Mouse (Mus musculus): ENCODE data around the gene Fam227b.
A peak's percentile ranks its signal among the peaks of the same experiment; 100 is the strongest.

Gene Fam227b

DNA sequence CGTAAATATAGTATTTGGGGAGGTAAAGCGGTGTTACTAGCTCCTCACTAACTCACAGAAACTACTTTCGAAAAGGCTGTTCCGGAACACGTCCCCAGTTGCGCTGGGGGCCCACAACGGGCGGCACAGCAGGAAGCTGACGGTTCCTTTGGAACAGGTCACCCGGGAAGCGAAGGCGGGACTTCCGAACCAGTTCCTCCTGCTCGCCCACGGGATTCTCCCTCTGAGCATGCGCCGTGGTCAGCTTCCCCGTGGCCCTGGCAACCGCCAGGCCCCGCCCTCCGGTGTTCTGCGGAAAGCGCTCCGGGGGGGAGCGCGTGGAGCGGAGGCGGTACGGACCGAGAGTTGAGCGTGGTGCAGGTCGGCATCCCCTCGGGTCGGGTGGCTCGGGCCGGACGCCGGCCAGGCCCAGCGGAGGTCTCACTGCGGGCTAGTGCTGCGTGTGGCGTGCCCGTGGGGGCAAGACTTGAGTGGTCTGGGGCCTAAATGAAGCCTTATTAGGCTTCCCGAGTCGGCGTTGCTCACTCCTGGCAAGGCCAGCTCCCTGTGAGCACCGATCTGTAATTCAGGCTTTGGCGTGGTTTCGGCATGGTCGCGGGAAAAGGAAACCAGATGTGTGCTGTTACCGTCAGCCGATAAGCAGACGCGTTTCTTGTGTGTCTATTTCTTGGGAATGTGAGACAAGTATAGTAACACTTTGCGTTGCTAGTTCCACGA lies at the start of gene Fam227b, which contains the start of gene Dtwd1:
TSS of gene Fam227b (minus strand) at position 150 of the 717 bp plus-strand sequence.
TSS of gene Dtwd1 (plus strand) at position 287 of the 717 bp plus-strand sequence.
- DNase-seq (ENCODE audit: low read depth, low spot score), result peak; percentile 96

DNA sequence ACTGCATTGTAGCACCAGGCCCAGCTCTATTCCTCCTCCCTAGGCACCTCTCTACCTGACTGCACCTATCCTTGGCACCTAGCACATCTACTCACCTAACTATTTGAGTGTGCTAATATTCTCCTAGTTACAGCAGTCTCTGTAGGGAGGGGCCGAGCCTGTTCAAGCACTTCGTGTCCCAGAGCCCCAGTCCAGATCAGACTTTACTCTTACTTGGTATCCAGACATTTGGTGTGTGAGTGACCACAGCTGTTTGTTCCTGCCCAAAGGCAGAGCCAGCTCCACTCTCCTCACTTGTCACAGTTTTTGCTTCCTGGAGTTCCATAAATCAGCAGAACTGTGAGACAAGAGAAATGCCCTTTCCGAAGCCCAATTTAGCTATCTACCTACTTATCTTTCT lies 47.2 kb upstream of the Fam227b start:
- no peak for DNase-seq (ENCODE audit: low read depth, low spot score)

DNA sequence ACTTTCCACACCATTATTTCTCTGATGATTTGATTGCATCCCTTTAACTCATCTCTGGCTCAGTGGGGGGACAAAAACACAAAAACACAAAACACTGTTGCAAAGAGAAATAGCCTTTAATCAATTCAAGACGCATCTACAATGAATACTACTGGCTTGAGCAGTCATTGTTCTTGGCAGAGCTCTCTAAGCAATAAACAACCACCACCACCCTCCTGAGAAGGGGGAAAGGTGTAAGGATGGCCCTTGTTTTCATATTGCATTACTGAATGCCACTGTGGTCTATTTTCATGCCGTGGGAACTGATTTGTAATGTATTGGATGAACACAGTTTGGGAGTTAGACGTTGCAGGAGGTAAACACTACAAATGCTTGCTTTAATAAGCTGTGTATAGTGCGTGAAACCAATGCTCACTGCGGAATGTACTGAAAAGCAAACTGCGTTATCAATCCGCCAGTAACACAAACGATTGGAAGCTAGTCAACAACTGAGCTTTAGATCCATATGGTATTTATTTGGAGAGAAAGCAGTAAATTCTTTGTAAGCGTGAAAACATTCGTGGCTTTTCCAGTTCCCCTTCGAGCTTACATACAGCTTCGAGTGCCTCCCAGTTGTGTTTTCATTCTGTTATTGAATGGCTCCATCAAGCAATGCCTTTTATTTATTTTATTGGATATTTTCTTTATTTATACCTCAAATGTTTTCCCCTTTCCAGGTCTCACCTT lies 44.0 kb upstream of the Fam227b start:
- DNase-seq (ENCODE audit: low read depth, low spot score), result no peak

DNA sequence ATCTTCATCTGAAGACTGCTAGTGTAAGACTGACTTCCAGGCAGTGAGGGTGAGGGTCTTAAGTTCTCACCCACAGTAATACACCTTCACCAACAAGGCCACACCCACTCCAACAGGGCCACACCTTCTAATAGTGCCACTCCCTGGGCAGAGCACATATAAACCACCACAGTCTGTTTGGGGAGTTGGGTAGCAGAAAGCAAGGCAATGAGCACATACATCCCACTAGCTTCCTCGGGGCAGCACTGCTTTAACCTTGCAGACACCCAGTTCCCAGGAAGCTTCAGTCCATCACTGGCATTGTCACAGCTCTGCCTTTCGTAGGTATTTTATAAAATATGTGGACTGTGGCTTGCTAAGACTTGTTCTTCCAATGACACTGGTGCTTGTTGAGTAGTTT lies 40.3 kb upstream of the Fam227b start:
- DNase-seq (ENCODE audit: low read depth, low spot score), result no peak

DNA sequence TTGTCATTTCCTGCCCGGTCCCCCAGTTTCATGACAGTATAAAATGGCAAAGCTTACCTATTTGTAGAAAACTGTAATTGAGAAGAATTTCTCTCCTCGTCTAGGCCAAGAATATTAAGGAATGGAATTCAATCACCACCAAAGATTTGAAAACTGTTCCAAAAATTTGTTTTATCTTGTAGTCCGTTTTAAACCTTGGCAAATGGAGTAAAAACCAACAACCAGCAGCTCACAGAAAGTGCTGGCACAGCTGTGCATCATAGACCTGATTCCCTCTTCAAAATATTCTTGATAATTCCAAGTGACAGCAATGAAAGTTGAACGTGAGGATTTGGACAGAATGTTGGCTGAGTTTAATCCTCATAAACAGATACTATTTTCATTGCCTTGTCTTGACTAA lies 39.5 kb upstream of the Fam227b start:
- no peak for DNase-seq (ENCODE audit: low read depth, low spot score)

DNA sequence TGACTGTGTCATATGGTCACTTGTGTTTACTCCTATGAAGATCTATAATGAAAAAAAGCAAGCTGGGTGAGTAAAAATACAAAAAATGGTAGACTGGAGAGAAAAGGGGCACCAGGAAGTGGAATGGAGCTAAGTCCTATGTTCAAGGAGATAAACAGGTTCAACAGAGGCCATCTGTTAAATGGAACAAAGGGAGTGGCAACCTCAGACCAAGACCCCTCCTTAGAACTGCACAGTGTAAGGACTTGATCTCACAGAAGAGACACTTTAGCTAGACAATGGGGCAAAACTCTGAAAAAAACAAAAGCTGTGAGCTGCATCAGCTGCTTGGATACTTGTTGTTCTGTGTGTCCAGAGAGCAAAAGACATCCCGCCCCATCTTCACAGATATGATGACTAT lies 19.6 kb upstream of the Fam227b start:
- DNase-seq (ENCODE audit: low read depth, low spot score), result no peak

DNA sequence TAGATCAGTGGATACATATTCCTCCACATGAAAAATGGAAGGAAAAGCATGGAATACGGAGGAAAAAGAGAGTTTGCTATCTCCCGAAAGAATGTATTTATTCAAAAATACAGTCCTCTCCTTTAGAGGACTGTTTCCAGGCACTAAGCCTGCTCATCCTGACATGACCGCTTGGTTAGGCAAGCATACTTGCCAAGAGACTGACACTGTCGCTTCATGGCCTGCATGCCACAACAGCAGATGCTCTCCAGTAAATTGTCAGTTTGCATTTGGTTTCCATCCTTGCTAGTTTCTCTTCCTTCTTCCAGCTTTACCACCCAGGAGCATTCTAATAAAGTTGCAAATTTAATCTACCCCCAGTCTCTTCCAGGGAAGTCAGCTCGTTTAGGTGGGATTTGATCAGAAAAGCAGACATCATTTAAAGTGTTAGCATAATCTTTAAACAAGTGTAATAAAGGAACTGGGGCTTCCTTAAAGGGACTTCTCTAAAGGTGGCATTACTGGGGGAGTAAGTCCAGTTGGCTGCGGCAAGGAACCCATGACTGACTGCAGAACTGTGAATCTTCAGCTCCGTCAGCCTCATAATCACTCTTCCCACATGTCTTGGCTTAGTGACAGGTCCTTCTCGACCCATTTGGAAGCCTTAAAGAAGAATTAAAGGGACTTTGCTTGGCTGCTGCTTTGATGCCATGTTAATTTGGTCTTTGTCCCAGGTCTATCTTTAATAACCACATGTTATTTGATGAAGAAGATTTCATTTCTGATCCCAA lies 15.2 kb upstream of the Fam227b start:
- DNase-seq (ENCODE audit: low read depth, low spot score), result no peak

DNA sequence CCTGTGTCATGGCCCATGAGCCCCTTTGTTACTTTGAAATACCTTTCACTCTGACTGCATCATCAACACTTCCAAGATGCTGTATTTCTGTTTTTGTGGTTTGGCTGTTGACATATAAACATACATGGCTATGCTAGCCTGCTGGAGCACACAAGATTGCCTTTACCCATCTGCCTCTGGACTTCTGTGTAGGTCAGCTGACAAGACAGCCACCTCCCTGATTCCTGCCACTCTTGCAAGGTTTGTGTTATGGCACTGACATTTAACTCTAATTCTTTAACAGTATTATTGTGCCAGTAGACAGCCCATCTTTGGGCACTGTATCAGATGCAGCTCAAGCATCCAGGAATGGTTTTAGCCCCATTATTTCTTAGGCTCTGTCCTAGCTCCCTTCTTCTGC lies 14.5 kb upstream of the Fam227b start:
- DNase-seq (ENCODE audit: low read depth, low spot score), result no peak

DNA sequence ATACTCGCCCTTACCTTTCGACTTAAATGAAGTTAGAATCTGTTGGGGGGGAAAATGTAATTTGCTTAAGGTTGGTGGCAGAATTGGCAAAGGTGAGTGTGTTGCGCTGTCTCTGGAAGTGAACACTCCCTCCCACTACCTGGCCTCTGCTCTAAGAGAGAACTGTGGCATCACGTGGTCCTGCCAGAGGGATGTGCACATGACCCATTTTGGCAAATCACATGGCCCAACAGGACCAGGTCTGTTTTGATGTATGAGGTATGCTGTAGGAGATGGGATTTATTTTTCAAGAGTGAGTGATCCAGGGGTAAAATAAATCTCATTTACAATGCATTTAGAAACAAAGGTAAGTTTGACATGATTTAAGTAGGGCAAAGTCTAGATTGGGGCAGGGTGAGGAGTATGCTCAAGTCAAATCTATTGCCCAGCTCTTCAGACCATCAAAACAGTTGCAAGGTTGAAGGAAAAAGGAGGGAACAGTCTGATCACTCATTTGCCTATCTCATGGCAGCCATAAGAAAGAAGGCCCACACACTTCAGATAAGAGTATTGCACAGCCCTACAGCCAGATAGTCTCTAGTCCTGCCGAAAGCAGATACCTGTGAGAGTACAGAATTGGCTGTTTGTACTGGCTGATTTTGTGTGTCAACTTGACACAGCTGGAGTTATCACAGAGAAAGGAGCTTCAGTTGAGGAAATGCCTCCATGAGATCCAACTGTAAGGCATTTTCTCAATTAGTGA lies 13.6 kb upstream of the Fam227b start:
- no peak for DNase-seq (ENCODE audit: low read depth, low spot score)

DNA sequence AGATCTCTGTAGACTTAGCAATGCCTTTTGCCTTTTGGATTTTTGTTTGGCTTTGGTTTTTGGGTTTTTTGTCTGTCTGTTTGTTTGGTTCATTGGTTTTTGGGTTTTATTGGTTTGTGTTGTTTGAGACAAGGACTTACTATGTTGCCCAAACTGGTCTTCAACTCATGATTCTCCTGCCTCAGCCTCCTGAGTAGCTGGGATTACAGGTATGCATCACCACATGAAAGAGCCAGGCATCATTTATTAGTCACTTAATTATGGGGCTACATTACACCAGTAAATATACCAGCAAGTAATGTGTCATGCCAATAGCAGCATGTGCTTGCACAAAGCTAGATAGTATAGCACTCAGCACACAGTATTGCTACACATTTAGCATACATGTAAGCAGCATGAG lies 4.1 kb downstream of the Fam227b start:
- no peak for DNase-seq (ENCODE audit: low read depth, low spot score)

DNA sequence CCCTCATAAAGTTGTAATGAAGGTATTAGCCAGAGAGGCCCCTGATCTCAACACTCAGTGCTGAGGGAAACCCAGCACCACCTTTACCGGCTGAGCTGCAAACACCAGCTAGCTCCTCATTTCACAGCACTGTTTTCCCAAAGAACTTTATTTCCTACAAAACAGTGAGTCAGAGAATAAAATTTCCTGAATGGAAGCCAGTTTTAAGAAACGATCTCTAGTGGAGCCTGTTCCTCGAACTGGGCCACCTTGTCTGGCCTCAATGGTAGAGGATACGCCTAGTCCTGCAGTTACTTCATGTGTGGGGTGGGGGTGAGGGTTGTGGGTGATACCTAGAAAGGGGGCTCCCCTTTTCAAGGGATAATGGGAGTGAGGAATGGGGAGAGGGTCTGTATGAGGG lies 57.2 kb downstream of the Fam227b start:
- DNase-seq (ENCODE audit: low read depth, low spot score), result no peak

DNA sequence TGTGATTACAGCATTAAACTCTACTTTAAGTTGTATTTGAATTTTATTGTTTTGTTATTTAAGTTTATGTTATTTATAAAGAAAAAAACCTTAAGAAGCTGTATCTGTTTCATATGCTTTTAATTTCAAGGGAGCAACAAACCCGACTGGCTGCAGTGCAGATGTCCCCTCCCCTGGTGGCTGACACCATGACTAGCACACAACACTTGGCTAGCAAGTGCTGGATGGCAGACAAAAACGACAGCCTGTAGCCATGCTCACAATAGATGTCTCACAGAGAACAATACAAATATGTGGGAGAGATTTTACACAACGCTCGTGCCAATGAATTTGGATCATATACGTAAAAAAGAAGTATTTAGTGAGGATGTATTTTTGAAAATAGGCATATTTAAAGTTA lies 61.4 kb downstream of the Fam227b start:
- DNase-seq (ENCODE audit: low read depth, low spot score), result no peak

DNA sequence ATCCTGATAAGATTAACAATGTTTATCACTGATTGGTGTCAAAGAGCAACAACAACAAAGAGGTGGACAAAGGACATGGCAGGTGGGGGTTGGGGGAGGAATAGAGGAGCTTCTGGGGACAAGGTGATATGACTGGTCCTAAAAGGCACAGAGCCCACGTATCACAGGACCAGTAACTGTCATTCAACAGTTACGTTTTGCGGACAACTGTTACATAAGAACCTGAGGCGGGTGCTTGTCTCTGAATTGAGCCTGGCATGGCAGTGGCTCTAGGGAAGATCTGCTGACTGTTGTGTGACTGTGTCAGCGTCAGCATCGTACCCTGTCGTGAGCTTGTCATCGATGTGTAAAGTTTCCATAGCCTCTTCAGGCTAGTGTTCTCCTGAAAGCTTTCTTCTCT lies 65.6 kb downstream of the Fam227b start:
- DNase-seq (ENCODE audit: low read depth, low spot score), result no peak

DNA sequence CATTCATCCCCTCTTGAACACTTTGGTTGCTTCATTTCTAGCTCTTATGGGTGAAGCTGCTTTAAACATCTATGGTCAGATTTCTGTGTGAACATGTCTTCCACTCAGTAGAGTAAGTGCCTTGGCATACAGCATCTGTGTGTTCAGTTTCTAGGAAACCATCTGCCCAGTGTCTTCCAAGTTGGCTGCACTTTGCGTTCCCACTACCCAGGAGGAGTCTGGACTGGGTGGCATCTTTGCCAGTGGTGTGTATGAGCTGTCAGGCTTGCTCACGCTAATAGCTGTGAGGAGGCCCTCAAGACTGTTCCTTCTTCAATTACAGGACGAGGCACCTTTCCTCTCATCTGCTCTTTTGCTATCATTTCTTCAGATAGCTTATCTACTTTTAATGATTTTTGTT lies 67.5 kb downstream of the Fam227b start:
- no peak for DNase-seq (ENCODE audit: low read depth, low spot score)

DNA sequence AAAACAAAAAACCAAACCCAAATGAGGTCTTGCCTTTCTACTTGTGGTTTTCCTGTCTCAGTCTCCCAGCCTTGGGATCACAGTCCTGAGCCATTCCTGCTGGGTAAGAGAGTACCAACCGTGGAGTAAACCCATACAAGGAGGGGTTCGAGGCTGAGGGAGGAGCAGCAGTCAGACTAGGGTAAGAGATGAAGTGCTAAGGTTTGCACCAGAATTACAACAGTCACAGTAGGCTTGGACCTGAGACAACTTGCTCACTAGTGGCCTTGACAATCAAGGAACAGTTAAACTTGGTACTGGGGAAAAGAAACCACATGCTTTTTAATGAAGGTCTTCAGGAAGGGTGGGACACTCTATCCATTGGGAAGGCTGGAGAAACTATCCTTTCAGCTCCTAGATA lies 72.7 kb downstream of the Fam227b start:
- no peak for DNase-seq (ENCODE audit: low read depth, low spot score)

DNA sequence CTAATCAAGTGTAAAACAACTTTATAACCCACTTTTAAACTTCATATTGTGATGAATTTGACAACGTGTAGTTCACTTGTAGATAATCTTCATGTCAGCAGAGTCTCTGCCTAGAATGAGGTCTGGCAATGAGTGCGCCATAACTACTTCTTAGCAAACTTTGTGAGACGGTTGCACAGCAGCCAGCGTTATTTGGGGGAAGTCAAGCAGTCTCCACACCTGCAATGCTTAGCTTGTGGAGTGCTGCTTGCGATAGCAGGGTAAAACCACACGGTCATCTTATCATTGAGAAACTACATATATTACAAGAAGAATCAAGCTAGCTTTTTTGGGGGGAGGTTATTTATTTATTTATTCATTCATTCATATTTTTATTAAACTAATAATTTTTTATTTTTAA lies 75.3 kb downstream of the Fam227b start:
- DNase-seq (ENCODE audit: low read depth, low spot score), result no peak

DNA sequence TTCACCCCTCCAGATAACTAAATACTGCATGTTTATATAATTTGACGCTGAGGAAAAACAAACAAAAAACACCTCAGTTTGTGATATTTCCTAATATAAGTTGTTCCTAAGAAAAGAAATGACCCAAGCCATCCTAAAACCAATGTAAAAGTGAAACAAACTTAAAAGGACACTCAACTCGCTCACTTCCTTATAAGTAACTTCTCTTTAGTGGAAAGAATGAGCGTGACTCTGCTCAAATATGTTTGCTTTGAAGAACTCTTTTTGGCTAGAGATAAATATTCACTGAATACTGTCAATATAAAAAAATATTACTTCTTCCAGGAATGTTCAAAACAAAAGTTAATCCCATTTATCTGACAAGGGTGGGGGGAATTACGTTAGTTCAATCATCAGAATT lies 78.1 kb downstream of the Fam227b start:
- no peak for DNase-seq (ENCODE audit: low read depth, low spot score)

DNA sequence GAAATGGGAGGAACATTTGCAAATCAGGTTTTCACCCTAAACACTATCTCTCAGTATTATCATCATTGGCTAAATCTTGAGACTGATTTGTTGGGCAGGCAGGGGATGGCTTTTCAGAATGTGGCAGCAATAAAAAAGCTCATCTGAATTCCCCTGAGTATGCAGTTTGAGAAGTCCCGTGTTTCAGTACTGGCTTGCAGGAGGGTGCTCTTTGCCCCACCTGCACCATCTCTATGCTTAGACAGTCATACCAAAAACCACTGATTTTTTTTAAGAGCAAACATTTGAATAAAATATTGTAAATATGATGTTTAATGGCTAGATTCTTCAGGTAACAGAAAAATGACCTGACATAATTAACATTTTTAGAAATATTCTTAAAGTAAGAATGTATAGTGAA lies 82.1 kb downstream of the Fam227b start:
- no peak for DNase-seq (ENCODE audit: low read depth, low spot score)

DNA sequence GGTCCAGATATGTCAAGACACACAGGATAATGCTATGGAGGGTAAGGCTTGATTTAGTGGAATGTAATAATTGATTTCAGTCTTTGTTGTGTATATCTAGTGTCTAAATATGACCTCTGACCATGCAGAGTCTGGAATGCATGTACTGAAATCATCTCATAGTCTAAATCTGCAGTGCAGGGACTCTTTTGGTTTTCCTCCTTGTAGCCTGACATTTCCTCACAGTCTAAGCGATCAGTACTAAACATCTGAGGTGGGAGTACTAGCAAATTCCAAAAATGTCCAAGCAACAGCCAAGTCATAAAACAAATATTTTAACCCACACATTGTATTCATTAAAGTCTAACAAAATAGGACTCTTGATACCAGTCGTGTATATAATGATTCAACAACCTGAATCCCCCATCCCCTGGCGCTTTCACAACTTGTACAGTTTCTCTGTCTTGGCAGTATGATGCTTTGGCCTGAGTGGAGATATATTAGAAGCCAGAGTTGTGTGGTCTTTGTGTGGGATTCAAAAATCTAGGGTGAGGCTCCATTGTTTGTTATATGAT lies 86.4 kb downstream of the Fam227b start:
- DNase-seq (ENCODE audit: low read depth, low spot score), result no peak

DNA sequence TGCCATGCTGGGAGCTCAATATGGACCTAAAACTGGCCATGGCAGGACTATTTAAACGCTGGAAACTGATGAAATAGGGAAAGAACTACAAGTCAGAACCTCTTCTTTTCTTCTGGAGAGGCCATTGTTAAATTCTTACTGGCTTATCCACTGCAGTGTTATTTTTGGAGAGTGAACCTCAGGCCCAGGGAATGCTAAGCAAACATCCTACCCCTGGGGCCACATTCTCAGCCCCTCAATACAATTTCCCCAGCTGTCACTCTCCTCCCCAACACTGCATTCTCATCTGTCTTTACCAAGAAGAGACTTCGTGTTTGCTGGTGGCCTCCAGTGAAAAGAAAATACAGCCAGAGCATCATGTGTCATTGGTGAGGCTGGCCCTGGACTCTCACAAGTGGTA lies 87.0 kb downstream of the Fam227b start:
- DNase-seq (ENCODE audit: low read depth, low spot score), result no peak

DNA sequence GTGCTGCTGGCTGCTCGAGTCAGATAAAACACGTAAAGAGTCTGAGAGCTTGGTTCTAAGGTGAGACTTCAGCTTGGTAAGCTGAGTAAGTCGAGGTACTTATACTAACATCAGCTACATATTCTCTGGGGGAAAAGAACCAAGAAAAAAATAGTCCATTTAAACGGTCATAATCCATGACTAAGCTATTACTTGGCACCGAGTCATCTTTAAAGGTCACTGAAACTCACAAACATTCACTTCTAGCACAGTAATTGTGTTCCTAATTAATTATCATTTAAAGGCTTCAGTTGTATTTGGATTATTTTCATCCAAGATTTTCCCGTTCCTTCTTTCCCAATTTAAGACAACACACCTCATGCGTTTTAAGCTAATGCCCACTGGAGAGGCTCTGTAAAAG lies 88.9 kb downstream of the Fam227b start:
- no peak for DNase-seq (ENCODE audit: low read depth, low spot score)

All from R1 (cell line).